Mouse (Mus musculus): ENCODE data around the gene Cd2ap. TPM values are rescaled to one million over a fixed set of nuclear protein-coding genes. Genes with fewer than 3 reads are reported as not detected.

Gene Cd2ap
- polyA plus RNA-seq, 1 experiment: 14.9 TPM

GRCm38 (mm10) chr17:42870465-42870864 lies 6.0 kb downstream of the Cd2ap start:
- no peak for DNase-seq (ENCODE audit: low read depth, low spot score)

DNA sequence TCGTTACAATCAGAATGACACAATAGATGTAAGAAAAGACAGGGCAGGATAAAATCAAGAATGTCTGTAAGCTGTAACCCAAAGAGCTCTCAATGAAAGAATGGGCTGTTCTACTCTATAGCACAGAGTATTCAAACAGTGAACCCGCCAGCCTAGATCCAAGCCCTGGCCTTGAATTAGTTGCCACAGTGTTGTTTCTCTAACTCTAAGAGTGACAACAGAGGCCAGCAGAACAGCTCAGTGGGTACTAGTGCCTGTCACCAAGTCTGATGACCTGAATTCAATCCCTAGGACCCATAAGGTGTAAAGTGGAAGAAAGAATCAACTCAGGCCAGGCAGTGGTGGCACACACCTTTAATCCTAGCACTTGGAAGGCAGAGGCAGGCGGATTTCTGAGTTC lies 13.3 kb downstream of the Cd2ap start:
- DNase-seq (ENCODE audit: low read depth, low spot score): no peak
- 64% methylated on average over 3 of the region's 3 CpGs for WGBS

GRCm38 (mm10) chr17:42860370-42860769 lies 16.1 kb downstream of the Cd2ap start:
- no peak for DNase-seq (ENCODE audit: low read depth, low spot score)
- 67% methylated on average over 1 of the region's 1 CpGs for WGBS

- no peak for DNase-seq (ENCODE audit: low read depth, low spot score)
- WGBS: 58% methylated on average over 3 of the region's 3 CpGs
Observed at GRCm38 (mm10) chr17:42857506-42857905, 19.0 kb downstream of the Cd2ap start.

DNA sequence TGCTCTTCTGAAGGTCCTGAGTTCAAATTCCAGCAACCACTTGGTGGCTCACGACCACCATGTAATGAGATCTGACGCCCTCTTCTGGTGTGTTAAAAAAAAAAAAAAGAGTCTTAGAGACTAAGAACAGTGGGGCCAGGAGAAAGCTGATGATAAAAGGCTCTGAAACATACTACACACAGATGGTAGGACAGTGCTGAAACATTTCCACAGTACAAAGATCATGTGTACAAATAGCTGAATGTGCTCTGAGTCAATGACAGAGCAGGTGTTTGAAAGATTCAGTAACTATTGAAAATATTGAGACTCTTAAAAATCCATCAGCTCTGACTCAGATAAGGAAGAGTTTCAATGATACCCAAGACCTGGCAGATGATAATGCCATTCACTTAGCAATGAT lies 29.4 kb downstream of the Cd2ap start:
- no peak for DNase-seq (ENCODE audit: low read depth, low spot score)
- 70% methylated on average over 2 of the region's 2 CpGs for WGBS

DNA sequence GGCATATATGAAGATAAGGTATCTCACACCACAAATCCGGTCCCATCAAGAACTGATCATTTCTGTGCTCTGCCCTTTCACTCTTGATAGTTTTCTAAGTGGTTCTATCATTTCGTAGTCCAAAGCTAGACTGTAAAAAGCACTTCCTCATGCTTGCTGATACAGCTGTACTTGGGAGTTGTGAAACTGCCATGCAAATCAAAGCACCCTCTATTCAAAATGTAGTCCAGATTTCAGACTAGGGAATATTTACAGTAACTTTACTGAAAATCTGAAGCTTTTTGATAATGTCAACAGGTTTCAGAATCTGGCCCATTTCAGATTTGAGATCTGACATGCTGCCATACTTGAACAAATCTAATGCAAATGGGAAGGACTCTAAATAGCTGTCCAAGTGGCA lies 39.3 kb downstream of the Cd2ap start:
- WGBS: 51% methylated on average over 2 of the region's 2 CpGs
- no peak for DNase-seq (ENCODE audit: low read depth, low spot score)

GRCm38 (mm10) chr17:42822787-42823186 lies 53.7 kb downstream of the Cd2ap start:
- 94% methylated on average over 8 of the region's 8 CpGs for WGBS
- no peak for DNase-seq (ENCODE audit: low read depth, low spot score)

- 89% methylated on average over 3 of the region's 3 CpGs for WGBS
- no peak for DNase-seq (ENCODE audit: low read depth, low spot score)
Observed at GRCm38 (mm10) chr17:42815374-42815773, 61.1 kb downstream of the Cd2ap start.

- DNase-seq (ENCODE audit: low read depth, low spot score): no peak
- 82% methylated on average over 2 of the region's 2 CpGs for whole genome bisulfite sequencing
Observed at GRCm38 (mm10) chr17:42792412-42792975, 84.0 kb downstream of the Cd2ap start.

DNA sequence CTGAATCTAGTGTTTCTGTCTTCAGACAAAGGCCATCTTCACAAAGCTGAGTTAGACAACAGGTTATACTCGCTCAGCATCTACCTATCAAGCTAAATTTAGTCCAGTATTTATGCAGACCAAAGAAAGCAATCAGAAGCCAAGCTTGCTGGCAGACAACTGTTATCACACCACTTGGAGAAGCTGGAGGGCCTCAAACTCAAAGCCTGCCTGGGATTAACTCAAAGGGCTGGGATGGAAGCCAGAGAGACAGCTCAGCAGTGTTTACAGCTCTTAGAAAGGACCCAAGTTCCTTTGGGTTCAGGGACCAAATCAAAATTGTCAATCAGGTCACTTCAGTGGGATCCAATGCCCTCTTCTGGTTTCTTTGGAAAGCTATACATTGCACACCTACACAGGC lies 85.7 kb downstream of the Cd2ap start:
- no peak for DNase-seq (ENCODE audit: low read depth, low spot score)

DNA sequence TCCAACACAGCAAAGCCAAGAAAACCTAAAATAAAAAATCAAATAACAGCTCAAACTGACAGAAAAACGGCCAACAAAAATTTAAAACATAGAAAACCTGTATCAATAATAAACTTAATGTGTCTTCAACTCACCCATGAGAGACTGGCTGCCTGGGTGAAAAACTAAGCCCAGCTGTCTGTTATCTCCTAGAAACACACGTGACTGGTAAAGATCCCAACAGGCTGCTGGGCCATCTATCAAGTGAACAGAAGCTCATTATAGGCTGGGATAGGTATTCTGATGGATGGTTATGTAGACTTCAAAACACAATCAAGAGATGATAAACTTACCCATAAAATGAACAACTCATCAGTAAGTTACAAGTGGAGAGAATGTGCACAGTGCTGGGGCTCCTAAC lies 86.7 kb downstream of the Cd2ap start:
- WGBS: 76% methylated on average over 2 of the region's 2 CpGs
- DNase-seq (ENCODE audit: low read depth, low spot score): no peak

More for the DNA sequence above, 85.7 kb downstream of the Cd2ap start:
- WGBS: 80% methylated on average over 1 of the region's 1 CpGs

- DNase-seq (ENCODE audit: low read depth, low spot score): no peak
- 77% methylated on average over 5 of the region's 5 CpGs for WGBS
Observed at GRCm38 (mm10) chr17:42788686-42789453, 87.6 kb downstream of the Cd2ap start.

DNA sequence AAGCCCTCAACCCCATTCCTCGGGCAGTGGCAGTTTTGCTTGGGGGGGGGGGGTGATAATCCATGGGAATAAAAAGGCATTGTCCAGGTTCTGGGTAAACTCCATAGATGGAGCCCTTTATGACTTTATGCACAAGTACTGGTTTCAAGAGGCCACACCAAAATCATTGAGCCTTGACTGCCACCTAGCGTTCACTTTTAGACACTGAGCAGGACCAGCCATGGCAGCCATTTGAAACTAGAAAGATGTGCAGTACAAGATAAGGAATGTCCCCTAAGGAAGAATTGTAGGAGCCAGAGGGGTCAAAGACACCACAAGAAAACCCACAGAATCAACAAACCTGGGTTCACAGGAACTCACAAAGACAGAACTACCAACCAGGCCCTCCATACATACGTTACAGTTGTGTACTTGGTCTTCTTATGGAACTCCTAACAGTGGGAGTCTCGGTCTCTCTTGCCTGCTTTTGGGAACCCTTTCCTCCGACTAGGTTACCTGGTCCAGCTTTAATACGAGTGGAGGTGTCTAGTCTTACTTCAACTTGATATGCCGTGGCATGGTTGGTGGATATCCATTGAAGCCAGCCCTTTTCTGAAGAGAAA lies 94.2 kb downstream of the Cd2ap start:
- DNase-seq (ENCODE audit: low read depth, low spot score): peak; percentile 53
- 51% methylated on average over 7 of the region's 7 CpGs for WGBS

- no peak for DNase-seq (ENCODE audit: low read depth, low spot score)
- WGBS: 15% methylated on average over 2 of the region's 2 CpGs
Observed at GRCm38 (mm10) chr17:42753791-42754190, 122.7 kb downstream of the Cd2ap start.

GRCm38 (mm10) chr17:42752173-42752572 lies 124.3 kb downstream of the Cd2ap start:
- 47% methylated on average over 2 of the region's 2 CpGs for WGBS
- no peak for DNase-seq (ENCODE audit: low read depth, low spot score)

- no peak for DNase-seq (ENCODE audit: low read depth, low spot score)
- WGBS: 48% methylated on average over 6 of the region's 6 CpGs
Observed at GRCm38 (mm10) chr17:42745657-42746420, 130.6 kb downstream of the Cd2ap start.

Other genes with a start within 250 kb of the Cd2ap start
- 0.03 and 0.06 TPM in 2 replicates for gene Adgrf4, start 184.4 kb downstream of the Cd2ap start, polyA plus RNA-seq (2012; rRNA removed)
- not detected in 2 replicates for gene Adgrf2, start 134.5 kb downstream of the Cd2ap start, polyA plus RNA-seq (2012; rRNA removed)
- 14.9 and 16.3 TPM in 2 replicates for gene Tnfrsf21, start 139.9 kb upstream of the Cd2ap start, polyA plus RNA-seq (2012; rRNA removed)